Mouse (Mus musculus) intestine, embryonic 16.5 days (tissue): ENCODE measurements at regions not wholly inside any gene's neighbourhood (a gene's known extent, or its start where the extent isn't known, plus 50 kb on each side); places are given as distances from the start of the nearest gene placed in this dataset.

ENCODE experiments used
- ATAC-seq: fragments of 200-750 bp; cut with Nextera tagmentation; 2 replicates; pipeline ENCODE4 v1.8.0; 2017; ENCODE audit warnings: moderate TSS enrichment, moderate library complexity
- H3K27ac ChIP-seq: fragments of 300-500 bp; sonication (generic); 2 replicates; pipeline ENCODE4 v1.5.1; 2014; ENCODE audit warnings: mild to moderate bottlenecking, low read length
- H3K27me3 ChIP-seq: fragments of 300-500 bp; sonication (generic); replicated peaks from 2 replicates; pipeline ENCODE4 v1.6.1; 2014; ENCODE audit warnings: low read length, control low read depth, mixed read lengths; ENCODE audit not compliant: control insufficient read depth, insufficient read depth
- H3K36me3 ChIP-seq: fragments of 300-500 bp; sonication (generic); 2 replicates; pipeline ENCODE4 v1.6.1; 2014; ENCODE audit warnings: low read length, control low read depth; ENCODE audit not compliant: control insufficient read depth, insufficient read depth
- H3K4me1 ChIP-seq: fragments of 300-500 bp; sonication (generic); 2 replicates; pipeline ENCODE4 v1.6.1; 2014; ENCODE audit warnings: low read length, control low read depth, mixed read lengths; ENCODE audit not compliant: control insufficient read depth, insufficient read depth
- H3K4me2 ChIP-seq: fragments of 300-500 bp; sonication (generic); 2 replicates; pipeline ENCODE4 v1.6.1; 2014; ENCODE audit warnings: low read depth, low read length, control low read depth
- H3K4me3 ChIP-seq: fragments of 300-500 bp; sonication (generic); 2 replicates; pipeline ENCODE4 v1.5.1; 2014; ENCODE audit warnings: mild to moderate bottlenecking, low read length
- H3K9ac ChIP-seq: fragments of 300-500 bp; sonication (generic); 2 replicates; pipeline ENCODE4 v1.6.1; 2014; ENCODE audit warnings: low read depth, low read length
- H3K9me3 ChIP-seq: fragments of 300-500 bp; sonication (generic); 2 replicates; pipeline ENCODE4 v1.6.1; 2016; ENCODE audit warnings: low read length, control low read depth; ENCODE audit not compliant: control insufficient read depth
- WGBS: fragments of 180-500 bp; shearing (Covaris S2); extraction: QIAGEN DNeasy Blood & Tissue Kit; methylation state at CpG from one replicate; pipeline ENCODE4 v1.1.7; 2014; 5-methylcytosine and 5-hydroxymethylcytosine counted together

- H3K9me3 ChIP-seq = no peaks in the 10 kb centered on the region
- H3K4me2 ChIP-seq = no peak overlapping the region
- H3K27me3 ChIP-seq = no peaks in the 10 kb centered on the region
- ATAC-seq = no peak
- WGBS = 44% methylated on average over 5 of the region's 5 CpGs
- H3K36me3 ChIP-seq = no peaks in the 10 kb centered on the region
- H3K27ac ChIP-seq = no peak overlapping the region
- no peak overlapping the region for H3K4me3 ChIP-seq
- H3K9ac ChIP-seq = no peak overlapping the region
- H3K4me1 ChIP-seq = peaks cover 4% of the 10 kb centered on the region; the same call in 1 of the 2 replicates
These were observed 203.1 kb upstream of the Gm9833 start for GRCm38 (mm10) chr3:9884691-9885354.

GRCm38 (mm10) chr3:9885565-9885964, 202.3 kb upstream of the Gm9833 start:
- Histone ChIP-seq H3K27ac (0 out of 2 replicates have a peak overlapping the region, but pooled peaks have one; percentile 17), H3K4me1 (peaks cover 4% of the 10 kb centered on the region; the same call in 1 of the 2 replicates), H3K4me3 (no peak overlapping the region), H3K36me3 (no peaks in the 10 kb centered on the region), H3K4me2 (no peak overlapping the region), H3K27me3 (no peaks in the 10 kb centered on the region), H3K9me3 (no peaks in the 10 kb centered on the region), H3K9ac (no peak overlapping the region)
- WGBS = 44% methylated on average over 8 of the region's 8 CpGs
- no peak for ATAC-seq

GRCm38 (mm10) chr3:9886077-9886476, 201.8 kb upstream of the Gm9833 start:
- Histone ChIP-seq H3K27ac (no peak overlapping the region), H3K4me2 (no peak overlapping the region), H3K4me1 (peaks cover 4% of the 10 kb centered on the region; the same call in 1 of the 2 replicates), H3K9me3 (no peaks in the 10 kb centered on the region), H3K4me3 (no peak overlapping the region), H3K27me3 (no peaks in the 10 kb centered on the region), H3K9ac (no peak overlapping the region), H3K36me3 (no peaks in the 10 kb centered on the region)
- ATAC-seq = no peak
- WGBS = 62% methylated on average over 4 of the region's 4 CpGs

- Histone ChIP-seq H3K36me3 (no peaks in the 10 kb centered on the region), H3K27ac (no peak overlapping the region), H3K9ac (no peak overlapping the region), H3K27me3 (no peaks in the 10 kb centered on the region), H3K9me3 (no peaks in the 10 kb centered on the region), H3K4me2 (no peak overlapping the region), H3K4me3 (no peak overlapping the region), H3K4me1 (peaks cover 4% of the 10 kb centered on the region; the same call in 1 of the 2 replicates)
- 63% methylated on average over 10 of the region's 10 CpGs for WGBS
- peak; percentile 26; the same call in 1 of the 2 replicates for ATAC-seq
These were observed 200.9 kb upstream of the Gm9833 start for GRCm38 (mm10) chr3:9886765-9887626.

- Histone ChIP-seq H3K27ac (no peak overlapping the region), H3K36me3 (no peaks in the 10 kb centered on the region), H3K4me1 (peaks cover 4% of the 10 kb centered on the region; the same call in 1 of the 2 replicates), H3K9me3 (no peaks in the 10 kb centered on the region), H3K27me3 (no peaks in the 10 kb centered on the region), H3K9ac (no peak overlapping the region), H3K4me3 (no peak overlapping the region), H3K4me2 (no peak overlapping the region)
- ATAC-seq = no peak
- WGBS = 70% methylated on average over 2 of the region's 2 CpGs
These were observed 200.3 kb upstream of the Gm9833 start for GRCm38 (mm10) chr3:9887627-9887994.

- WGBS = 89% methylated on average over 5 of the region's 5 CpGs
- Histone ChIP-seq H3K4me2 (no peak overlapping the region), H3K36me3 (no peaks in the 10 kb centered on the region), H3K4me1 (peaks cover 4% of the 10 kb centered on the region; the same call in 1 of the 2 replicates), H3K27ac (no peak overlapping the region), H3K4me3 (no peak overlapping the region), H3K9ac (no peak overlapping the region), H3K9me3 (no peaks in the 10 kb centered on the region), H3K27me3 (no peaks in the 10 kb centered on the region)
- ATAC-seq = no peak
These were observed 199.9 kb upstream of the Gm9833 start for GRCm38 (mm10) chr3:9888051-9888450.

- WGBS = 80% methylated on average over 4 of the region's 4 CpGs
- H3K4me1 ChIP-seq = no peaks in the 10 kb centered on the region
- H3K36me3 ChIP-seq = no peaks in the 10 kb centered on the region
- H3K9me3 ChIP-seq = no peaks in the 10 kb centered on the region
- H3K27me3 ChIP-seq = no peaks in the 10 kb centered on the region
- H3K9ac ChIP-seq = no peak overlapping the region
- H3K27ac ChIP-seq = no peak overlapping the region
- no peak for ATAC-seq
- no peak overlapping the region for H3K4me3 ChIP-seq
- H3K4me2 ChIP-seq = no peak overlapping the region
These were observed 194.9 kb upstream of the Gm9833 start for GRCm38 (mm10) chr3:9892884-9893494.

- no peaks in the 10 kb centered on the region for H3K9me3 ChIP-seq
- WGBS = 90% methylated on average over 11 of the region's 11 CpGs
- no peak overlapping the region for H3K9ac ChIP-seq
- no peaks in the 10 kb centered on the region for H3K27me3 ChIP-seq
- H3K4me2 ChIP-seq = no peak overlapping the region
- no peak overlapping the region for H3K27ac ChIP-seq
- no peaks in the 10 kb centered on the region for H3K4me1 ChIP-seq
- no peaks in the 10 kb centered on the region for H3K36me3 ChIP-seq
- no peak for ATAC-seq
- no peak overlapping the region for H3K4me3 ChIP-seq
These were observed 192.3 kb upstream of the Gm9833 start for GRCm38 (mm10) chr3:9895396-9896135.

- Histone ChIP-seq H3K27me3 (no peaks in the 10 kb centered on the region), H3K9ac (no peak overlapping the region), H3K4me1 (no peaks in the 10 kb centered on the region), H3K27ac (no peak overlapping the region), H3K4me3 (no peak overlapping the region), H3K36me3 (no peaks in the 10 kb centered on the region), H3K9me3 (no peaks in the 10 kb centered on the region), H3K4me2 (no peak overlapping the region)
- no peak for ATAC-seq
- 80% methylated on average over 5 of the region's 5 CpGs for WGBS
These were observed 191.6 kb upstream of the Gm9833 start for GRCm38 (mm10) chr3:9896303-9896702.
